Mouse (Mus musculus): ENCODE data around the gene Chst8.

GRCm38 (mm10) chr7:34745426-34745825 lies 67.1 kb downstream of the Chst8 start:
- TF ChIP-seq EP300 (IDR thresholded peaks at IDR 0.05; ENCODE audit: low read depth) (no peak), CTCF (IDR thresholded peaks at IDR 0.05; ENCODE audit: low read depth) (no peak)

Data from heart, postnatal 0 days (tissue).